Comparison of ENCODE assay signal across 9 mouse cellular contexts in the genomic region with DNA sequence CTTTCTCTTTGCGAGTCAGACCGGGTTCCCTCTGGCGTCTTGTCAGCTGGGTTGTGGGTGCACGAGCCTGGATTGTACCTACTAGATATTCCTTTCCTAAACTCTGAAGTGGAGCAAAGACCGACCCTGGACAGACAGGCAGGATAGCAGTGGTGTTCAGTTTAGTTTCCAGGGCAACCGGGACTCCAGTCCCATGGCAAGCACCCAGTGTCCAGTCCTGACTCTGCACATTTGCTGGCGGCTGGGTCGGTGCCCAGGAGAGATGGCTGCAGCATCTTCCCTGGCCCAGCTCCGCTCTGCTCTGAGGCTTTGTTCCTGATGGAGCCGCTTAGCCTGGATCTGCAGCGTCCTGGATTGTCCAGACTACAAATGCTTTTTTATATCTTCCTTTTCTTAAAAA.
DNase-seq lines count a peak whose midpoint lies in the region; ATAC-seq and TF ChIP-seq lines count a peak whose summit lies in the region.
"Had no signal": no experiment of that assay in that cellular context is flagged by ENCODE, and none has a peak within 500 bp of the region (broad histone marks: within the 10 kb centered on the region; RNA-seq: fewer than 3 reads in every experiment).

No protein-coding gene starts in this region.

- intact Hi-C loops in heart, adult 2 months (cut with DNase I): loop anchor here (5.0 kb wide), 1 partner anchor 35 kb away; no protein-coding TSS in a partner anchor

- no peak overlapping the region for H3K9ac ChIP-seq in heart, adult 2 months (ENCODE audit: low read depth, low read length)
- H3K9ac ChIP-seq in heart, embryonic 12.5 days: no peak overlapping the region
- H3K9ac ChIP-seq in kidney, embryonic 16.5 days (replicated peaks; ENCODE audit: low read length): no peak overlapping the region
- H3K9ac ChIP-seq in neural tube, embryonic 15.5 days (replicated peaks): no peak overlapping the region

- H3K27ac ChIP-seq in heart, adult 2 months: no peak overlapping the region
- no peak overlapping the region for H3K27ac ChIP-seq in heart, embryonic 12.5 days (ENCODE audit: poor library complexity, severe bottlenecking)
- H3K27ac ChIP-seq in kidney, embryonic 16.5 days (ENCODE audit: low read length): no peak overlapping the region
- no peak overlapping the region for H3K27ac ChIP-seq in neural tube, embryonic 15.5 days (replicated peaks)

- WGBS in heart, adult 2 months: 50% methylated on average over 11 of the region's 11 CpGs
- 73% methylated on average over 11 of the region's 11 CpGs for WGBS in heart, embryonic 12.5 days
- 48% methylated on average over 11 of the region's 11 CpGs for WGBS in kidney, embryonic 16.5 days
- 42% methylated on average over 11 of the region's 11 CpGs for WGBS in neural tube, embryonic 15.5 days

- peaks cover 11% of the 10 kb centered on the region for H3K4me1 ChIP-seq in heart, adult 2 months (ENCODE audit: control insufficient read depth, insufficient read depth, low read length)
- peaks cover 11% of the 10 kb centered on the region for H3K4me1 ChIP-seq in heart, embryonic 12.5 days (replicated peaks)
- H3K4me1 ChIP-seq in kidney, embryonic 16.5 days (ENCODE audit: insufficient read depth, low read length): peaks cover 21% of the 10 kb centered on the region
- H3K4me1 ChIP-seq in neural tube, embryonic 15.5 days: peaks cover 21% of the 10 kb centered on the region

- no peak for TF ChIP-seq CTCF in heart, adult 2 months (IDR thresholded peaks at IDR 0.05)

- H3K36me3 ChIP-seq in heart, adult 2 months (ENCODE audit: control insufficient read depth, insufficient read depth, low read length): no peaks in the 10 kb centered on the region
- no peaks in the 10 kb centered on the region for H3K36me3 ChIP-seq in heart, embryonic 12.5 days
- no peaks in the 10 kb centered on the region for H3K36me3 ChIP-seq in kidney, embryonic 16.5 days (ENCODE audit: insufficient read depth, low read length)
- no peaks in the 10 kb centered on the region for H3K36me3 ChIP-seq in neural tube, embryonic 15.5 days

- peak; percentile 57 to 74 for DNase-seq in heart, adult 2 months
- DNase-seq in adrenal gland, postnatal 14 days: peak; percentile 72
- peak; percentile 81 for DNase-seq in gastrocnemius, postnatal 10 days
- DNase-seq in spleen, adult 18-20 months: no peak

- no peak overlapping the region for H3K4me2 ChIP-seq in heart, embryonic 12.5 days
- H3K4me2 ChIP-seq in kidney, embryonic 16.5 days (replicated peaks; ENCODE audit: low read depth, low read length): no peak overlapping the region
- H3K4me2 ChIP-seq in neural tube, embryonic 15.5 days: no peak overlapping the region

- H3K27me3 ChIP-seq in heart, adult 2 months (ENCODE audit: control insufficient read depth, insufficient read depth, low read length): no peaks in the 10 kb centered on the region
- peaks cover 14% of the 10 kb centered on the region; the same call in 1 of the 2 replicates for H3K27me3 ChIP-seq in heart, embryonic 12.5 days (replicated peaks)
- no peaks in the 10 kb centered on the region for H3K27me3 ChIP-seq in kidney, embryonic 16.5 days (ENCODE audit: insufficient read depth, low read length)
- H3K27me3 ChIP-seq in neural tube, embryonic 15.5 days (replicated peaks): no peaks in the 10 kb centered on the region

- H3K79me2 ChIP-seq in heart, adult 2 months (replicated peaks; ENCODE audit: control insufficient read depth, insufficient read depth, low read length): no peaks in the 10 kb centered on the region

- no peak for ATAC-seq in heart, embryonic 12.5 days (ENCODE audit: insufficient number of reproducible peaks, low FRiP score)
- peak; percentile 34; the same call in 1 of the 2 replicates for ATAC-seq in kidney, embryonic 16.5 days (ENCODE audit: low FRiP score, low TSS enrichment)
- peak; percentile 60 for ATAC-seq in neural tube, embryonic 15.5 days (ENCODE audit: low FRiP score)
- ATAC-seq in CD4-positive, CD25-positive, alpha-beta regulatory T cell, adult 4 months: no peak

- H3K9me3 ChIP-seq in heart, embryonic 12.5 days (replicated peaks): no peaks in the 10 kb centered on the region
- H3K9me3 ChIP-seq in kidney, embryonic 16.5 days (ENCODE audit: low read length): no peaks in the 10 kb centered on the region
- no peaks in the 10 kb centered on the region for H3K9me3 ChIP-seq in neural tube, embryonic 15.5 days (replicated peaks)

- no peak for TF ChIP-seq EP300 in heart, adult 2 months (IDR thresholded peaks at IDR 0.05; ENCODE audit: insufficient read depth, low read depth, low read length)

- H3K4me3 ChIP-seq in heart, adult 2 months: no peak overlapping the region
- no peak overlapping the region for H3K4me3 ChIP-seq in heart, embryonic 12.5 days
- H3K4me3 ChIP-seq in kidney, embryonic 16.5 days (ENCODE audit: low read length): no peak overlapping the region
- H3K4me3 ChIP-seq in neural tube, embryonic 15.5 days (replicated peaks): no peak overlapping the region
- H3K4me3 ChIP-seq: megakaryocyte, embryonic 14.5 days had no signal

- no peak for TF ChIP-seq POLR2A in heart, adult 2 months (IDR thresholded peaks at IDR 0.05; ENCODE audit: insufficient read depth, low read depth, low read length)

Comparison
In these comparisons a context has a peak if more than half of its experiments do, and no peak if none do; other contexts are left out.
1. DNase-seq: peak in heart, adult 2 months (2 of 2), adrenal gland, postnatal 14 days (single experiment) and gastrocnemius, postnatal 10 days (single experiment); none in spleen, adult 18-20 months (0 of 2).
2. ATAC-seq: peak in kidney, embryonic 16.5 days (single experiment) and neural tube, embryonic 15.5 days (single experiment); none in heart, embryonic 12.5 days (single experiment) and CD4-positive, CD25-positive, alpha-beta regulatory T cell, adult 4 months (single experiment).